Mouse (Mus musculus): Measurements from ENCODE around the gene Sema5b. TPM values are rescaled to one million over a fixed set of nuclear protein-coding genes. Genes with fewer than 3 reads are reported as not detected.

Gene Sema5b
- polyA plus RNA-seq, 1 experiment from 2014 or later, result 0.92 TPM

DNA sequence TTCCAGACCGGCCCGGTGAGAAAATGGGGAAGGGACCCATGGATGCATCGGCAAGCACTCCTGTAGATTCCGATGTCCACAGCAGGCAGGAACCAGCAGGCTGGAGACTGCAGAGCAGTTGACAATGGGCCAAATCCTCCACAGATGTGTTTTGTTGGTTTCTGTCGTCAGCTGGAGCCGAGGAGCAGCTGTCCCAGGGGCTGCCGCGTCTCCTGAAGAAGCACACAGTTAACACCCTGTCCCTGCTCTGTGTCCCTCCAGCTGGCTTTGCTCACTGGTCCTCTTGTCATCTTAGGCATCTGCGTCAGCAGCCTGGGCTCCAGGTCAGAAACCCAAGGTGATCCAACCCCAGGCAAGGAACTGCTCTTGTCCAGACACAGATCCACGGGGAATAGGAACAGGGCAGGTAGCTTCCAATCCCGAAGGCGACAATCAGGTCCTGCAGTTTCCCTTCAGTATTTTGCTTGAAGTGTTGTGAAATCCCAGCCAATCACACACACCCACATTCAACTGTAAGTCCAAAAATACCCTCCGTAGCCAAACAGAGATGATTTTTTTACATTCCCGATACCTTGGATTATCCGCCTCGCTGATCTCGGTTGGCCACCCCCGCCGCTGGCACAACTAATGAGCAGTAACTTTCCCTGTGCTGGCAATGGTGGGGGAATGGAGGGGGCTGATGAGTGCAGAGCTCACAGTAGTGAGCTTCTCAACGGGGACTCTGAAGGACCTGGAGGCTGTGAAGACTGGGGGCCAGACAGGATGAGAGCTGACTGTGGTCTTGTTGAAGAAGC is 63.0 kb downstream of the Sema5b start:
- Histone ChIP-seq H3K4me2 (replicated peaks; ENCODE audit: low read depth, low read length) (0 out of 2 replicates have a peak overlapping the region, but pooled peaks have one; percentile 14), H3K27me3 (replicated peaks; ENCODE audit: insufficient read depth, low read length) (no peaks in the 10 kb centered on the region; the same call in 1 of the 2 replicates), H3K4me3 (ENCODE audit: low read depth, low read length) (no peak overlapping the region), H3K36me3 (ENCODE audit: insufficient read depth, low read length) (no peaks in the 10 kb centered on the region), H3K27ac (ENCODE audit: low read length) (no peak overlapping the region), H3K9me3 (ENCODE audit: low read length) (no peaks in the 10 kb centered on the region), H3K9ac (replicated peaks; ENCODE audit: low read depth) (no peak overlapping the region), H3K4me1 (ENCODE audit: insufficient read depth, low read depth, low read length) (no peaks in the 10 kb centered on the region)
- WGBS, result 44% methylated on average over 20 of the region's 20 CpGs
- TF ChIP-seq EP300 (IDR thresholded peaks at IDR 0.05), result no peak
- no peak for TF ChIP-seq CTCF (IDR thresholded peaks at IDR 0.05)
- ATAC-seq (peak; percentile 60), DNase-seq (ENCODE audit: low spot score) (peak; percentile 66)

DNA sequence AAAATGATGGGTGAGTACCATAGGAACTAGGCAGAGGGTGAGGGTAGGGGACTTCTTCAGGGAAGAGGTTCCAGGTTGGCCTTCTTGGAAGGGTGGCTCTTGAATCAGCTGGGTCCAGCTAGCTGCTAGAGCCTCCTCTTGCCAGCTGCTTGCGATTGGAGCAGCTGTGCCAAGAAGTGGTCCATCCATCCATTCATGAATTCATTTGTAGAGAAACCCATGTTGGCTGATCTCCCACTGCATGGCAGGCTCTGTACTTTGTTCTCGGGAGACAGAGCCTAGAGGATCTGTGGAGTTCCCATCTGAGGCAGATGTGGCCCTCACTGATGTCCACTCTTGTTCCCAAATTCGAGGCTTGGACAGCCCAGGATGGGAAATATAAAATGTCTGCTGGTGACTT is 66.3 kb downstream of the Sema5b start:
- H3K9ac ChIP-seq (replicated peaks; ENCODE audit: low read depth), result no peak overlapping the region
- H3K4me2 ChIP-seq (replicated peaks; ENCODE audit: low read depth, low read length), result no peak overlapping the region
- H3K36me3 ChIP-seq (ENCODE audit: insufficient read depth, low read length), result no peaks in the 10 kb centered on the region
- H3K27ac ChIP-seq (ENCODE audit: low read length), result no peak overlapping the region
- H3K27me3 ChIP-seq (replicated peaks; ENCODE audit: insufficient read depth, low read length), result no peaks in the 10 kb centered on the region; the same call in 1 of the 2 replicates
- DNase-seq (ENCODE audit: low spot score) (no peak), ATAC-seq (no peak)
- no peaks in the 10 kb centered on the region for H3K4me1 ChIP-seq (ENCODE audit: insufficient read depth, low read depth, low read length)
- TF ChIP-seq CTCF (IDR thresholded peaks at IDR 0.05), result no peak
- no peak for TF ChIP-seq EP300 (IDR thresholded peaks at IDR 0.05)
- 77% methylated on average over 3 of the region's 3 CpGs for WGBS
- no peaks in the 10 kb centered on the region for H3K9me3 ChIP-seq (ENCODE audit: low read length)
- no peak overlapping the region for H3K4me3 ChIP-seq (ENCODE audit: low read depth, low read length)

DNA sequence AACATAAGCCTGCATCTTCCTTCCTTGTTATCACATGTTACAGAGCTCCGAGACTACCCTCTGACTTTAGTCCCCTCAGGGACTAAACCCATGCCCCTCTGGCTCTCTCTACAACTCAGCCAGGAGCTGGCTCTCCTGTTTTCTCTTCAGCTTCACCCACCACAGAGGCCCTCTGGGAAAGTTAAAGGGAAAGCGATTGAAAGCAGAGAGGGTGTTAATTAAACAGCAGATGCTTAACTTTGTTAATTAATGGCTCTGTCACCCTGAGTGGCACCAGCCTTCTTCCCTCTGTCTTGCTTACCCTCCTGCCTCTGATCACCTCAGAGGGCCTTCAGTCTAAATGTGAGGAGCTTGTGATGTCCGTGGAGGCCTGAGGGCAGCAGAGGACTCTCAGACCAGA is 67.3 kb downstream of the Sema5b start:
- H3K9me3 ChIP-seq (ENCODE audit: low read length), result no peaks in the 10 kb centered on the region
- WGBS, result 44% methylated on average over 3 of the region's 3 CpGs

DNA sequence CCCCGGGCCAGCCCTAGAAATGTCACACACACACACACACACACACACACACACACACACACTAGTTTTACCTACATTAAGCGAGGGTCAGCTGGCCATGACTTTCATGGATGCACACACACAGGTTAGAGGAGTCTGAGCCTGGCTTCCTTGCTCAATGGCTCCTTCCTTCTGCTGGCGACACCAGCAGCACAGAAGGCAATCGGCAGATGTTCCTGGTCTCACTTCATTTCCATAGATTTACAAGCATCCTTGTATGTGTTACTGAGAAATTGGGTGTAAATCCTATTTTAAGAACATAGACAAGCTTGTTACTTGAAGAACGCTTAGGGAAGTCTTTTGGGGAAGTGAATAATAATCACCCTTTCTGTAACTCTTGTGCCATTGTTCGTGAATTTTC is 68.6 kb downstream of the Sema5b start:
- no peak overlapping the region for H3K27ac ChIP-seq (ENCODE audit: low read length)
- WGBS, result 59% methylated on average over 6 of the region's 6 CpGs
- no peak overlapping the region for H3K4me3 ChIP-seq (ENCODE audit: low read depth, low read length)
- ATAC-seq (no peak), DNase-seq (ENCODE audit: low spot score) (no peak)
- no peaks in the 10 kb centered on the region for H3K36me3 ChIP-seq (ENCODE audit: insufficient read depth, low read length)
- H3K4me1 ChIP-seq (ENCODE audit: insufficient read depth, low read depth, low read length), result no peaks in the 10 kb centered on the region; the same call in 1 of the 2 replicates
- H3K4me2 ChIP-seq (replicated peaks; ENCODE audit: low read depth, low read length), result no peak overlapping the region
- H3K9me3 ChIP-seq (ENCODE audit: low read length), result no peaks in the 10 kb centered on the region
- no peak for TF ChIP-seq CTCF (IDR thresholded peaks at IDR 0.05)
- TF ChIP-seq EP300 (IDR thresholded peaks at IDR 0.05), result no peak
- H3K27me3 ChIP-seq (replicated peaks; ENCODE audit: insufficient read depth, low read length), result no peaks in the 10 kb centered on the region
- no peak overlapping the region for H3K9ac ChIP-seq (replicated peaks; ENCODE audit: low read depth)

More for the DNA sequence above, 67.3 kb downstream of the Sema5b start:
- no peak for TF ChIP-seq CTCF (IDR thresholded peaks at IDR 0.05)
- TF ChIP-seq EP300 (IDR thresholded peaks at IDR 0.05), result no peak
- Histone ChIP-seq H3K9ac (replicated peaks; ENCODE audit: low read depth) (no peak overlapping the region), H3K36me3 (ENCODE audit: insufficient read depth, low read length) (no peaks in the 10 kb centered on the region), H3K27ac (ENCODE audit: low read length) (no peak overlapping the region), H3K27me3 (replicated peaks; ENCODE audit: insufficient read depth, low read length) (no peaks in the 10 kb centered on the region; the same call in 1 of the 2 replicates), H3K4me3 (ENCODE audit: low read depth, low read length) (no peak overlapping the region), H3K4me1 (ENCODE audit: insufficient read depth, low read depth, low read length) (no peaks in the 10 kb centered on the region), H3K4me2 (replicated peaks; ENCODE audit: low read depth, low read length) (no peak overlapping the region)
- ATAC-seq (no peak), DNase-seq (ENCODE audit: low spot score) (no peak)

DNA sequence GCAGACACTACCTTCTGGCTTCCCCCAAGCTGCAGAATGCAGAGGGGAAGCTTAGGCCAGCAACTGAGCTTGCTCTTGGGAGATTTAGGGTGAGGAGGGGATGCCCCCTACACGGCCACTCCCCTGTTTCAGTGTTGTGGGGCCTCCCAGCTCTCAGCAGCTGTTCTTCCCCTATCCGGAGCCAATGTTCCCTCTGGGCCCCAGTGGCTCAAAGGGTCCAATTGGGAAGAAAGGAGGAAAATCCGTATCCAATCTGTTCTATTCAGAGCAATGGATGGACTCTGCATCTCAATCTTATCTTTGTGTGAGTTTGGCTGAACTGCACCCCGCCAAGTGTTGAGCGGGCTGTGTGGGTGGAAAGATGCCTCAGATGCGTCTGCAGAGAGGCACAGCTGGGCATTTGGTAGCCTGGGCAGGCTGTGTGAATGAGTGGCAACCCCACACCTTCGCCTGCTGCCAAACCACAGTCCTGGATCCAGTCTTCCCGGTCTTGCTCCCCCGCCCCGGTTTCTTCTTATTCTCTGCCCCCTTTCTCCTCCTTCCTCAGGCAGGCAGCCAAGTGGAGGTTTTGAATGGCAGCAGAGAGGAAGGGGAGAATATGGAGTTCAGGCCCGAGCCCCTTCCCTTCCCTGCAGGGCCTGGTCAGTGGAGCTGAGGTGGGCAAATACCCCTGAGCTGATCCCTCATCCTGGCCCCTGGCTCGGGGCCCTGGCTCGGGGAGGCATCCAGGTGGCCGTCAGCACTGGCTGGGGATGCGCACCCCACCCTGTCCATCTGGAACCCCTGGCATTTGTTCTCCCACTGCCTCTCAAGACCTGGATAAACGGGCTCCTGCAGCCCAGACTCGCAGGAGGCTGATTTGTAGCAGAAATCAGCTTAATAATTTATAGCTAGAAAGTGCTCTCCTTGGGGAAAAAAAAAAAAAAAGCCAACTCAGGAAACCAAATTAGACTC is 73.2 kb downstream of the Sema5b start:
- Histone ChIP-seq H3K27me3 (replicated peaks; ENCODE audit: insufficient read depth, low read length) (no peaks in the 10 kb centered on the region), H3K36me3 (ENCODE audit: insufficient read depth, low read length) (no peaks in the 10 kb centered on the region), H3K4me1 (ENCODE audit: insufficient read depth, low read depth, low read length) (no peaks in the 10 kb centered on the region; the same call in 1 of the 2 replicates), H3K4me3 (ENCODE audit: low read depth, low read length) (no peak overlapping the region), H3K27ac (ENCODE audit: low read length) (no peak overlapping the region), H3K4me2 (replicated peaks; ENCODE audit: low read depth, low read length) (no peak overlapping the region), H3K9ac (replicated peaks; ENCODE audit: low read depth) (no peak overlapping the region), H3K9me3 (ENCODE audit: low read length) (no peaks in the 10 kb centered on the region)
- TF ChIP-seq CTCF (IDR thresholded peaks at IDR 0.05) (no peak), EP300 (IDR thresholded peaks at IDR 0.05) (no peak)
- no peak for DNase-seq (ENCODE audit: low spot score)
- 44% methylated on average over 17 of the region's 17 CpGs for WGBS
- no peak for ATAC-seq

DNA sequence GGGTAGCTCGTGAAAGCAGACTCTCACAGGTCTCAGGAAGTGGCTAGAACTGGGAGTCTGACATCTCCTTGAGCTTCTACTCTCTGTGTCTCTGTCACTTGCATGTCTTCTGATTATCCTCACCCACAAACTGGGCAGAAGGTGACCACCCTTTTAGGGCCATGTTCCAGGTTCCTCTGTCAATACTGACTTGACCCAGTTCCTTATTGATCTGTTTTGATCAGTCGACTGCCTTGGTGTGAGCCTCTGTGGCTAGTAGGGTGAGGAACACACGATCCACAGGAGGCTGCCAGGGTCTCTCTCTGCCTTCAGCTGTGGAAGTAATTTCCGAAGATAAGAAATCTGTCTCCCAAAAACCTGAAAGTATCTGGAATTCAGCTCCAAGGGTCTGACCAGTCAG is 76.8 kb downstream of the Sema5b start:
- TF ChIP-seq EP300 (IDR thresholded peaks at IDR 0.05) (no peak), CTCF (IDR thresholded peaks at IDR 0.05) (no peak)
- H3K27ac ChIP-seq (ENCODE audit: low read length), result no peak overlapping the region
- H3K36me3 ChIP-seq (ENCODE audit: insufficient read depth, low read length), result no peaks in the 10 kb centered on the region
- H3K9ac ChIP-seq (replicated peaks; ENCODE audit: low read depth), result no peak overlapping the region
- ATAC-seq (no peak), DNase-seq (ENCODE audit: low spot score) (no peak)
- no peaks in the 10 kb centered on the region; the same call in 1 of the 2 replicates for H3K4me1 ChIP-seq (ENCODE audit: insufficient read depth, low read depth, low read length)
- H3K4me2 ChIP-seq (replicated peaks; ENCODE audit: low read depth, low read length), result no peak overlapping the region
- H3K4me3 ChIP-seq (ENCODE audit: low read depth, low read length), result no peak overlapping the region
- H3K9me3 ChIP-seq (ENCODE audit: low read length), result no peaks in the 10 kb centered on the region
- WGBS, result 71% methylated on average over 4 of the region's 4 CpGs
- H3K27me3 ChIP-seq (replicated peaks; ENCODE audit: insufficient read depth, low read length), result no peaks in the 10 kb centered on the region
